Mouse (Mus musculus) embryonic facial prominence, embryonic 11.5 days (tissue): ENCODE data around the gene Cdk6. TPM values are rescaled to one million over a fixed set of nuclear protein-coding genes. Genes with fewer than 3 reads are reported as not detected.

ENCODE experiments used
- ATAC-seq: fragments of 200-750 bp; cut with Nextera tagmentation; replicated peaks from 2 replicates; pipeline ENCODE4 v1.8.0; 2017; ENCODE audit warnings: low read depth; ENCODE audit not compliant: insufficient number of reproducible peaks, low FRiP score, low TSS enrichment
- DNase-seq: peaks from one replicate; pipeline ENCODE4 v3.0.0-alpha.2; 2015; ENCODE audit warnings: low spot score
- H3K27ac ChIP-seq: fragments of 300-500 bp; sonication (generic); replicated peaks from 2 replicates; pipeline ENCODE4 v1.5.1; 2014; ENCODE audit warnings: mild to moderate bottlenecking, low read depth, low read length, control low read depth
- H3K27me3 ChIP-seq: fragments of 300-500 bp; sonication (generic); 2 replicates; pipeline ENCODE4 v1.6.1; 2014; ENCODE audit warnings: mild to moderate bottlenecking, low read length, moderate library complexity, mixed read lengths; ENCODE audit not compliant: control insufficient read depth, insufficient read depth
- H3K36me3 ChIP-seq: fragments of 300-500 bp; sonication (generic); replicated peaks from 2 replicates; pipeline ENCODE4 v1.6.1; 2014; ENCODE audit warnings: low read depth, mild to moderate bottlenecking, low read length, moderate library complexity, mixed read lengths; ENCODE audit not compliant: control insufficient read depth, insufficient read depth
- H3K4me1 ChIP-seq: fragments of 300-500 bp; sonication (generic); 2 replicates; pipeline ENCODE4 v1.6.1; 2014; ENCODE audit warnings: low read length, mixed read lengths; ENCODE audit not compliant: control insufficient read depth, insufficient read depth
- H3K4me2 ChIP-seq: fragments of 300-500 bp; sonication (generic); 2 replicates; pipeline ENCODE4 v1.6.1; 2014; ENCODE audit warnings: low read depth, mild to moderate bottlenecking, control low read depth, low read length, moderate library complexity
- H3K4me3 ChIP-seq: fragments of 300-500 bp; sonication (generic); 2 replicates; pipeline ENCODE4 v1.5.1; 2014; ENCODE audit warnings: low read depth, low read length, control low read depth
- H3K9ac ChIP-seq: fragments of 300-500 bp; sonication (generic); replicated peaks from 2 replicates; pipeline ENCODE4 v1.6.1; 2014; ENCODE audit warnings: mild to moderate bottlenecking, control low read depth, low read length
- H3K9me3 ChIP-seq: fragments of 300-500 bp; sonication (generic); replicated peaks from 2 replicates; pipeline ENCODE4 v1.6.1; 2016; ENCODE audit warnings: mild to moderate bottlenecking, low read length, inconsistent platforms, mixed read lengths; ENCODE audit not compliant: control insufficient read depth
- WGBS: fragments of 180-500 bp; shearing (Covaris S2); extraction: QIAGEN DNeasy Blood & Tissue Kit; methylation state at CpG from one replicate; pipeline ENCODE4 v1.1.7; 2014; 5-methylcytosine and 5-hydroxymethylcytosine counted together
- polyA plus RNA-seq: library from polyadenylated mRNA; unstranded; fragments of >200 nt; fragmentation: Nextera tagmentation; extraction: Ambion mirVana; gene quantifications from 2 replicates; pipeline ENCODE4 v1.2.1, GENCODE M21; 2014

Gene Cdk6
- polyA plus RNA-seq, 1 experiment from 2014 or later = 17.2 TPM

- no peak for DNase-seq
- H3K4me2 ChIP-seq = no peak overlapping the region
- H3K9me3 ChIP-seq = no peaks in the 10 kb centered on the region
- 71% methylated on average over 8 of the region's 8 CpGs for WGBS
- H3K36me3 ChIP-seq = no peaks in the 10 kb centered on the region
- H3K9ac ChIP-seq = no peak overlapping the region
- no peaks in the 10 kb centered on the region for H3K4me1 ChIP-seq
- H3K27me3 ChIP-seq = no peaks in the 10 kb centered on the region
- no peak overlapping the region for H3K27ac ChIP-seq
- no peak overlapping the region for H3K4me3 ChIP-seq
- no peak for ATAC-seq
Observed at GRCm38 (mm10) chr5:3500957-3501563, 159.8 kb downstream of the Cdk6 start.

- WGBS = 41% methylated on average over 8 of the region's 8 CpGs
- no peak overlapping the region for H3K4me3 ChIP-seq
- ATAC-seq (no peak), DNase-seq (no peak)
- no peaks in the 10 kb centered on the region for H3K4me1 ChIP-seq
- H3K27me3 ChIP-seq = no peaks in the 10 kb centered on the region
- no peaks in the 10 kb centered on the region for H3K36me3 ChIP-seq
- no peak overlapping the region for H3K27ac ChIP-seq
- H3K9me3 ChIP-seq = no peaks in the 10 kb centered on the region
- H3K9ac ChIP-seq = no peak overlapping the region
- no peak overlapping the region for H3K4me2 ChIP-seq
Observed at GRCm38 (mm10) chr5:3501564-3502001, 160.3 kb downstream of the Cdk6 start.

GRCm38 (mm10) chr5:3502610-3503350, 161.5 kb downstream of the Cdk6 start:
- ATAC-seq (no peak), DNase-seq (no peak)
- H3K4me2 ChIP-seq = no peak overlapping the region
- no peaks in the 10 kb centered on the region for H3K36me3 ChIP-seq
- H3K27ac ChIP-seq = no peak overlapping the region
- no peaks in the 10 kb centered on the region for H3K27me3 ChIP-seq
- no peaks in the 10 kb centered on the region for H3K9me3 ChIP-seq
- 66% methylated on average over 11 of the region's 11 CpGs for WGBS
- H3K9ac ChIP-seq = no peak overlapping the region
- H3K4me1 ChIP-seq = no peaks in the 10 kb centered on the region
- no peak overlapping the region for H3K4me3 ChIP-seq

GRCm38 (mm10) chr5:3503373-3503772, 162.1 kb downstream of the Cdk6 start:
- Histone ChIP-seq H3K27me3 (no peaks in the 10 kb centered on the region), H3K36me3 (no peaks in the 10 kb centered on the region), H3K4me1 (no peaks in the 10 kb centered on the region), H3K9ac (no peak overlapping the region), H3K4me3 (no peak overlapping the region), H3K4me2 (no peak overlapping the region), H3K9me3 (no peaks in the 10 kb centered on the region), H3K27ac (no peak overlapping the region)
- ATAC-seq (no peak), DNase-seq (no peak)
- 77% methylated on average over 4 of the region's 4 CpGs for WGBS

DNA sequence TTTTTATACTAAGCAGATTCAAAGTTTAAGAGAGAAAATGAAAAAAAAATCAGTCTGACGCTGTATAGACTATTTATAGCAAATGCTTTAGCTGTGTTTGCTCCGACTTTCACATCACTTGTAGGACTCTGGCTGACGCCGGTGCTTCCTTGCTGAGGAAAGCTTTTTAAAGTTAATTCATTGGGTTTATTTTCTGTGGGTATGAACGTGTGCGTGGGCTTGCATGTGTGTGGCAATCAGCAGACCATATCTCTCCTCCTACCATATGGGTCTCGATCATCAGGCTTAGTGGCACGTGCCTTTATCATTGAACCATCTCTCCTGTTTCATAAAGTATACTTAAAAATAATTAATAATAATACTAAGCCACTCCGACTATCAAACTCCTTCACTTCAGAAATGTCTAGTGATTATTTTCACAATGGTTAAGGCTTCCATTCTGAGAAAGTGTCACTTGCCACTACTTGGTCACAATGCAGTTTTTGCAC, 162.6 kb downstream of the Cdk6 start:
- WGBS = 89% methylated on average over 9 of the region's 9 CpGs
- H3K4me1 ChIP-seq = no peaks in the 10 kb centered on the region
- no peaks in the 10 kb centered on the region for H3K9me3 ChIP-seq
- H3K4me3 ChIP-seq = no peak overlapping the region
- H3K9ac ChIP-seq = no peak overlapping the region
- H3K4me2 ChIP-seq = no peak overlapping the region
- no peak for ATAC-seq
- H3K36me3 ChIP-seq = no peaks in the 10 kb centered on the region
- DNase-seq = no peak
- H3K27ac ChIP-seq = no peak overlapping the region
- H3K27me3 ChIP-seq = no peaks in the 10 kb centered on the region

- Histone ChIP-seq H3K27me3 (no peaks in the 10 kb centered on the region), H3K4me3 (no peak overlapping the region), H3K27ac (no peak overlapping the region), H3K4me2 (no peak overlapping the region), H3K9me3 (no peaks in the 10 kb centered on the region), H3K4me1 (no peaks in the 10 kb centered on the region), H3K9ac (no peak overlapping the region), H3K36me3 (no peaks in the 10 kb centered on the region)
- DNase-seq = no peak
- ATAC-seq = no peak
- WGBS = 64% methylated on average over 4 of the region's 4 CpGs
Observed at GRCm38 (mm10) chr5:3504453-3504852, 163.2 kb downstream of the Cdk6 start.

GRCm38 (mm10) chr5:3505553-3505952, 164.3 kb downstream of the Cdk6 start:
- Histone ChIP-seq H3K4me3 (no peak overlapping the region), H3K4me1 (no peaks in the 10 kb centered on the region), H3K4me2 (no peak overlapping the region), H3K36me3 (no peaks in the 10 kb centered on the region), H3K27ac (no peak overlapping the region), H3K9ac (no peak overlapping the region), H3K27me3 (no peaks in the 10 kb centered on the region), H3K9me3 (no peaks in the 10 kb centered on the region)
- 74% methylated on average over 2 of the region's 2 CpGs for WGBS
- DNase-seq (no peak), ATAC-seq (no peak)
